Mouse (Mus musculus) liver, embryonic 12.5 days (tissue): ENCODE measurements around the gene Tshz2. TPM values are rescaled to one million over a fixed set of nuclear protein-coding genes. Genes with fewer than 3 reads are reported as not detected.
A peak's percentile ranks its signal among the peaks of the same experiment; 100 is the strongest.

Source experiments
- ATAC-seq: fragments of 200-750 bp; cut with Nextera tagmentation; 2 replicates; pipeline ENCODE4 v1.8.0; 2017; ENCODE audit warnings: moderate number of reproducible peaks, mild to moderate bottlenecking, moderate library complexity
- H3K27ac ChIP-seq: fragments of 300-500 bp; sonication (generic); 2 replicates; pipeline ENCODE4 v1.5.1; 2016; ENCODE audit warnings: mild to moderate bottlenecking
- H3K27me3 ChIP-seq: fragments of 300-500 bp; sonication (generic); replicated peaks from 2 replicates; pipeline ENCODE4 v1.6.1; 2016; ENCODE audit warnings: mild to moderate bottlenecking, moderate library complexity
- H3K36me3 ChIP-seq: fragments of 300-500 bp; sonication (generic); 2 replicates; pipeline ENCODE4 v1.6.1; 2016; ENCODE audit warnings: mild to moderate bottlenecking, moderate library complexity
- H3K4me1 ChIP-seq: fragments of 300-500 bp; sonication (generic); 2 replicates; pipeline ENCODE4 v1.6.1; 2016
- H3K4me2 ChIP-seq: fragments of 300-500 bp; sonication (generic); 2 replicates; pipeline ENCODE4 v1.6.1; 2016; ENCODE audit warnings: mild to moderate bottlenecking, moderate library complexity
- H3K4me3 ChIP-seq: fragments of 300-500 bp; sonication (generic); 2 replicates; pipeline ENCODE4 v1.5.1; 2016; ENCODE audit warnings: mild to moderate bottlenecking, moderate library complexity
- H3K9ac ChIP-seq: fragments of 300-500 bp; sonication (generic); 2 replicates; pipeline ENCODE4 v1.6.1; 2016; ENCODE audit warnings: mild to moderate bottlenecking, moderate library complexity
- H3K9me3 ChIP-seq: fragments of 300-500 bp; sonication (generic); replicated peaks from 2 replicates; pipeline ENCODE4 v1.6.1; 2016; ENCODE audit warnings: mild to moderate bottlenecking, moderate library complexity
- WGBS: fragments of 180-500 bp; shearing (Covaris S2); methylation state at CpG from one replicate; pipeline ENCODE4 v1.1.7; 2016; ENCODE audit not compliant: insufficient replicate concordance; 5-methylcytosine and 5-hydroxymethylcytosine counted together
- polyA plus RNA-seq: library from polyadenylated mRNA; unstranded; fragments of >200 nt; fragmentation: Nextera tagmentation; extraction: Ambion mirVana; gene quantifications from 2 replicates; pipeline ENCODE4 v1.2.1, GENCODE M21; 2016

The Tshz2 gene
- polyA plus RNA-seq, 1 experiment from 2014 or later = 2.9 TPM

DNA sequence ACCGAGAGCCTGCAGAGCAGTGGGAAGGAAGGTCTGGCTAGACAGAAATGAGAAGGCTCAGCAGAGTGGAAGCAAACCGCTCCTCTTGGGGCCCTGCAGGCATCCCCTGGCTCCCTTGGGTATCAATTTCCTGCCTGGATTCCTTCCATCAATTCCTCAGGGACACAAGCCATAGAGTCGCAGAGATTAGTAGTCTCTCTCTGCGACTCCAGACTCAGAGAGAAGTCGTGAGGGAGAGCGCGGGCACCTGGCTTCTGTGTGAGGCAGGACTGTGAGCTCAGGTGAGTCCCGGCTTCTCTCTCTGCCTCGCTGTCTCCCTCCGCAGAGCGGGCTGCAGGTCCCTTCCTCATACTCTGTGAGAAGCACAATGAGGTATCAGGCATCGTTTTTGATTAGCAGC, 363.2 kb downstream of the Tshz2 start:
- no peak overlapping the region for H3K9ac ChIP-seq
- peaks cover 13% of the 10 kb centered on the region; the same call in 1 of the 2 replicates for H3K27me3 ChIP-seq
- 0 out of 2 replicates have a peak overlapping the region, but pooled peaks have one; percentile 2 for H3K4me2 ChIP-seq
- H3K9me3 ChIP-seq = no peaks in the 10 kb centered on the region
- no peak overlapping the region for H3K4me3 ChIP-seq
- no peak overlapping the region for H3K27ac ChIP-seq
- WGBS = 39% methylated on average over 12 of the region's 12 CpGs
- ATAC-seq = no peak
- H3K4me1 ChIP-seq = peaks cover 3% of the 10 kb centered on the region; the same call in 1 of the 2 replicates
- H3K36me3 ChIP-seq = no peaks in the 10 kb centered on the region

DNA sequence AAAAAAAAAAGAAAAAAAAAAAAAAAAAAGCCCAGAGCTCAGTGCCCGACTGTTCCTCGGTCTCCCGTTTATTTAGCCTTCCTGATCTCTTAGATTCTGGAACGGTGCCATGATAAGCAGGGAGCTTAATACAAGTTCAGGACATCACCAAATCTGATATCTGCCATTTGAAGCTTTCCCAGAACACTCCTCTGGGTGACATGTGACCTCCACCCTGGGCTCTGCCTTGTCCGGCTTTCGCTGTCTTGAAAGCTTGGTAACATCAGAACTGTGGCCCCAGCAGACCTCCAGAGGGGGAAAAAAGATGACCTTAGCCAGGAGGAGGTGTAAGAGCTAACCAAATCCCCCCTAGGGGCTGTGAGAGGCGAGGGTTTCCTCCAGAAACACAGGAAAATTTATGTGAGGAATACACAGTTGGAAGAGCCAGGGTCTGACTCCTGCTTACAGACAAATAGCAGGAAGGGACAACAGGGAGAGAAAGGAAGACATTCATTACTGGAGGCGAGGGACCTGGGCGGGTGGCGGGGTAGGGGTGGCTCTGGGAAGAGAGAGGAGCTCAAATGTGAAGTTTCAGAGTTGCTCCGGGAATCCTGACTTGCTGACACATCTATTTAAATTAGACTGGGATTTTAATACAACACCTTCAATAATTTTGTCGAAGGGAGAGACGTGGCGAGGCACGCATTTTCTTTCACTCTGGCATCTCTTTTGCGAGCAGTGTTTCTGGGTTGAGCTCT, 363.9 kb downstream of the Tshz2 start:
- no peak overlapping the region for H3K4me3 ChIP-seq
- peaks cover 13% of the 10 kb centered on the region; the same call in 1 of the 2 replicates for H3K27me3 ChIP-seq
- H3K9me3 ChIP-seq = no peaks in the 10 kb centered on the region
- WGBS = 55% methylated on average over 16 of the region's 16 CpGs
- H3K4me2 ChIP-seq = no peak overlapping the region
- H3K9ac ChIP-seq = no peak overlapping the region
- ATAC-seq = no peak
- H3K27ac ChIP-seq = no peak overlapping the region
- peaks cover 3% of the 10 kb centered on the region; the same call in 1 of the 2 replicates for H3K4me1 ChIP-seq
- no peaks in the 10 kb centered on the region for H3K36me3 ChIP-seq

DNA sequence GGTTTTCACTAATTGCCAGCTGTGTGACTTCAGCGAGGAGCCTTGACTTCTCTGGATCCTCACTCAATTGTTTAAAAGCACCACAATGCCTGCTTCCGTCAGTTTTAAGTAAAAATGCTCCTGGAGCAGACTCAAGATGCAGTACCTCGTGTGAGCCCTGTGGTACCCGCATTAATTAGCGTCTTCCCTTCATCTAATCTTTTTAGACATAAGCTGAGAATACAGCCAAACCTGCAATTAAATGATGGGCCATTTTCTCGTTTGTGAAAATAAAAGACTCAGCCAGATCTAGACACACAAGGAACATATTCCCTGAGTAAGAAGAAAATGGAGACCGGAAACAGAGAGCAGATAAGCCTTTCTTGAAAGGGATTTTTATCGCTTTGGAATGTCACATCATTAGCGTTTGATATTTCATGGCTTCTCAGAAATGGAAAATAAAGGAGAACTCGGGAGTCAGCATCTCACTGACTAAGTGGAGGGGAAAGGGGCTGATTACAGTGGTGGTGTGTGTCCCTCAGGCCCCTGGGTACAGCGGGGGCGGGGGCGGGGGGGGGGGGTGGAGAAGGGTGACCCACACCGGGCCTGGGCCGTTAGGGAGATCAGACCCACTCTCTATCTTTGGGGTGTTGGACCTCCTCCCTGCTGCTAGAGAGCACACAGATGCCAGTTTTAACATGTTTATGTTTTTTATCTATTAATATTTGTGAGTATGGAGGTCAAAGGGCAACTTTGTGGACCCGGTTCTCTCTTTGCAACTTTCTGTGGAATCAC, 364.6 kb downstream of the Tshz2 start:
- no peak for ATAC-seq
- 61% methylated on average over 16 of the region's 16 CpGs for WGBS
- H3K27ac ChIP-seq = no peak overlapping the region
- no peak overlapping the region for H3K4me2 ChIP-seq
- H3K4me1 ChIP-seq = peaks cover 3% of the 10 kb centered on the region; the same call in 1 of the 2 replicates
- no peaks in the 10 kb centered on the region for H3K36me3 ChIP-seq
- peaks cover 13% of the 10 kb centered on the region; the same call in 1 of the 2 replicates for H3K27me3 ChIP-seq
- H3K9me3 ChIP-seq = no peaks in the 10 kb centered on the region
- no peak overlapping the region for H3K9ac ChIP-seq
- H3K4me3 ChIP-seq = no peak overlapping the region

DNA sequence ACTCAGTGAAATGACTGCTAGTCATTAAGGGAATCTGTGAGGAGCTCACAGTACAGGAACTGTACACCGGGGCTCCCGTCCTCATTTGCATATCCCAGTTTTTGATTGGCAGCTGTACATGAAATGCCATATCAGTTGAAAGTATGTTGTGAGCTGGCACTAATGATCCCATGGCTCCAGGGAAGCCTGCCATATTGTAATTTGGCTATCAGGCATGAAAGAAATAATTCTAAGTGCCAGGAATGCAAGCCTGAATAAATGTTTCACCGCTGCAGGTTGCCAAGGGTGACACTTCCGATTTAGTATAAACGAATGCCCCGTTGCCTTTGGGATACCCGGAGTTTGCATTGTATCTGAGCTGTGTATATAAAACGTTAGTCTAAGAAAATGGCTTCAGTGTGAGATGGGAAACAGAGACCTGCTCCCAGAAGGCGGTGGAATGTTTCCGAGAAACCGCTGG, 366.1 kb downstream of the Tshz2 start:
- ATAC-seq = no peak
- Histone ChIP-seq H3K27me3 (peaks cover 13% of the 10 kb centered on the region; the same call in 1 of the 2 replicates), H3K36me3 (no peaks in the 10 kb centered on the region), H3K4me3 (no peak overlapping the region), H3K9ac (no peak overlapping the region), H3K4me2 (no peak overlapping the region), H3K9me3 (no peaks in the 10 kb centered on the region), H3K4me1 (peaks cover 3% of the 10 kb centered on the region; the same call in 1 of the 2 replicates), H3K27ac (no peak overlapping the region)
- 70% methylated on average over 11 of the region's 11 CpGs for WGBS

DNA sequence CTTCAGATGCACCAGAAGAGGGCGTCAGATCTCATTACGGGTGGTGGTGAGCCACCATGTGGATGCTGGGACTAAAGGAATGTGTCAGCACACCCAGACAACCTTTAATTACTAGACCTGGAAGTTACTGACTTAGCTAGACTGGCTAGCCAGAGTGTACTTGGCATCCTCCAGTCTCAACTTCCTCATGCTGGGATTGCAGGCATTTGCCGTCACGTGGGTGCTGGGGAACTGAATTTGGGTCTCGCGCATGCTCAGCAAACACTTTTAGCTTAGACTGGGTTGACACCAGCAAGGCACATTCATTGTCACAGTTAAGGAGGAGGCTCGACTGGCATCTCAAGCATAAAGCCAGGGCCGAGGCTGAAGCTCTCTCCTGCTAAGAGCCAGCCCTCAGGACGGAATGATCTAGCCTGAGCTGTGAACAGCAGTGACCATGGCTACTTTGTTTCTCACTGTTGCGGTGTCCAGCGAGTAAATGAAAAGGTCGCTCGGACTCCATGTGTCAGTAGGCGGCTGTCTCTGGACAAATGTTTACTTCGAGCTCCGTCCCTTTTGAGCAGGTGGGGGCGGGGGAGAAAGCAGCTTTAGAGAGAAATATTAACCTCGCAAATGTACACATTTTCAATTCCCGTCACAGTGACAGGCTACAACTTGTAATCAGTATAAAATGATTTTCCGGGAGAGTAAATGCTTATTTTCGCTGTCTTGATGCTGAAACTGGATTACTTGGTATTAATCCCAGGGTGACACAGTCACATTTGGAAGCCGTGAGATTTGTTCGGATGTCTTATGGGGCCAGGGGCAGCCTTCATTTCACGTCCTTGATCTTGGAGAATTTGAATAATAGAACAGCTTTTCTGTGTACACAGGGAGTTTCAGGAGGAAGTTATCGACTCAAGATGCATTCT, 370.0 kb downstream of the Tshz2 start:
- H3K9ac ChIP-seq = no peak overlapping the region
- no peak overlapping the region for H3K27ac ChIP-seq
- H3K4me3 ChIP-seq = no peak overlapping the region

DNA sequence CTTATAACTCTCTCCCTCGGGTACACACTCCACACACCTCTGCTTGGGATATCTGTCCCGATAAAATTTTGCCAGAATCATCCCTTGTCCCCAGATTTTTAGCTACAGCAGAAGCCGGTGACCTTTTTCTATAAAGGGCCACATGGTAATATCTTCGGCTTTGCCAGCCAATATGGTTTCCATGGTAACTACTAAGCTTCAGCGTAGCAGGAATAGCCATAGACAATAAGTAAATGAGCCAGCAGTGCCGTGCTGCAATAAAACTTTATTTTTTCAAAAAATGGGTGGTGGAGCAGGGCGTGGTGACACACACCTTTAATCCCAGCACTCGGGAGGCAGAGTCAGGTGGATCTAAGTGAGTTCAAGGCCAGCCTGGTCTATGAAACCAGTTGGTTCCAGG, 370.9 kb downstream of the Tshz2 start:
- Histone ChIP-seq H3K9me3 (no peaks in the 10 kb centered on the region), H3K27me3 (no peaks in the 10 kb centered on the region), H3K36me3 (no peaks in the 10 kb centered on the region), H3K4me1 (no peaks in the 10 kb centered on the region), H3K4me2 (no peak overlapping the region), H3K27ac (no peak overlapping the region), H3K9ac (no peak overlapping the region), H3K4me3 (no peak overlapping the region)
- ATAC-seq = no peak
- 71% methylated on average over 8 of the region's 8 CpGs for whole genome bisulfite sequencing

More for the DNA sequence above, 370.0 kb downstream of the Tshz2 start:
- ATAC-seq = no peak; the same call in 1 of the 2 replicates
- Histone ChIP-seq H3K4me2 (no peak overlapping the region; the same call in 1 of the 2 replicates), H3K9me3 (no peaks in the 10 kb centered on the region), H3K4me1 (peaks cover 3% of the 10 kb centered on the region; the same call in 1 of the 2 replicates), H3K36me3 (no peaks in the 10 kb centered on the region), H3K27me3 (no peaks in the 10 kb centered on the region)
- WGBS = 60% methylated on average over 25 of the region's 25 CpGs

DNA sequence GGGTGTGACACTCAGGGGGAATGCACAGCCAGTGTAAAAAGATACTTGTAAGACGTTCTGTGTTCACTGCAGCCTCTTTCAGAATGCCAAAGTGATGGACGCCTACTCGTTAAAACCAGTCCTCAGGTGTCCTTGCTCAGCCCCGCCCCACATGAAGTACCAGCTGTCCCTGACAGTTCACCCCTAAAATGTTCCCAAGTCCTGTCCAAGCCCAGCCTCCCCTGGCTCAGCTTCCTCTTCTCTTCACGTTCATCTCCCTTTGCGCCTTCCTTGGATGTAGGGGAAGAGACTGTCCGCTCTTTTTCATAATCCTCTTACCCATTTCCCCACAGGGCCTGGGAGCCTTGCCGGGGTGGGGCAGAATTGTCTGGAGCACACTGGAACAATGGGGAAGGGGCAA, 374.0 kb downstream of the Tshz2 start:
- Histone ChIP-seq H3K4me1 (no peaks in the 10 kb centered on the region), H3K36me3 (no peaks in the 10 kb centered on the region), H3K27ac (no peak overlapping the region), H3K4me3 (no peak overlapping the region), H3K4me2 (no peak overlapping the region), H3K27me3 (no peaks in the 10 kb centered on the region), H3K9me3 (no peaks in the 10 kb centered on the region), H3K9ac (no peak overlapping the region)
- ATAC-seq = no peak
- 69% methylated on average over 8 of the region's 8 CpGs for WGBS

DNA sequence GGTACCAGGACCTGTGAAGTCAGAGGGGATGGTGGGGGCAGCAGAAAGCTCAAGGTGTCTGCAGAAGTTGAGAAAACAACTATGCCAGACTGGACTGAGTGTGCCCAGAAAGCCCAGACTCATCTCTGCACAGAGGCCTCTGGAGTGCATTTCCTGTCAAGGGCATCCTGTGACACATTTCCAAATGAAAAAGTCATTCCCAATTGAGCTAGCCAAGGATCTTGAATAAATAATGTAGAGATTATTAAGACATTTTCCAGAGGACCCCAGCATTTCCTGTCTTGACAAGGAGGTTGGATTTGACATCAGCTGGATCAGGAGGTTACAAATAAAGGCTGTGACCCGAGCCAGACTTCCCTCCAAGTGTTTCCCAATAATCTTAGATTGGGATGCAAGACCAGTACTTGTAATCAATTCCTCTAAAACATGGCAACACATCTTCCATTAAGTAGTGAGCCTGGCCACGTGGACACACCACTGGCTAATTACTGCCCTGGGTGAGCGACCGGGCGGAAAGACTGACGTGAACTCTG, 374.7 kb downstream of the Tshz2 start:
- no peaks in the 10 kb centered on the region for H3K27me3 ChIP-seq
- H3K36me3 ChIP-seq = no peaks in the 10 kb centered on the region
- H3K9me3 ChIP-seq = no peaks in the 10 kb centered on the region
- no peak for ATAC-seq
- H3K4me3 ChIP-seq = no peak overlapping the region
- WGBS = 77% methylated on average over 6 of the region's 6 CpGs
- no peak overlapping the region for H3K4me2 ChIP-seq
- H3K4me1 ChIP-seq = no peaks in the 10 kb centered on the region
- no peak overlapping the region for H3K9ac ChIP-seq
- no peak overlapping the region for H3K27ac ChIP-seq

DNA sequence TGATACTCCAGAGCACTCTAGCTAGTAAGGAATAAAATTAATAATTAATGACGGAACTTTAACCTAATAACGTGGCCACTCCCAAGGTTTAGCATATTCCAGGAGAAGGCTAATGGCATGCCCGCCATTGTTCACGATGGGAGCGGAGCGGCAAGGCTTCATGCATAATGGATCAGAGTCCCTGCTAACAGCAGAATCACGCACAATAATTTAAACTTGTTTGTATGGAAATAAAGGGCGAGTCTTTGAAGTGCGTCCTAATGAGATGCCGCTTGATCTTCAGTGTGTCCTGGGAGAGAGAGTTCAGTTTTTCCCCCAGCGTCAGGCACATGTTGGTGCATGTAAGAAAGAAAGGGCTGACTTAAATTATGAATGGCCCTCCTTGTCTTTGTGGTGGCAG, 376.9 kb downstream of the Tshz2 start:
- ATAC-seq = no peak
- H3K27me3 ChIP-seq = no peaks in the 10 kb centered on the region
- 63% methylated on average over 11 of the region's 11 CpGs for WGBS

DNA sequence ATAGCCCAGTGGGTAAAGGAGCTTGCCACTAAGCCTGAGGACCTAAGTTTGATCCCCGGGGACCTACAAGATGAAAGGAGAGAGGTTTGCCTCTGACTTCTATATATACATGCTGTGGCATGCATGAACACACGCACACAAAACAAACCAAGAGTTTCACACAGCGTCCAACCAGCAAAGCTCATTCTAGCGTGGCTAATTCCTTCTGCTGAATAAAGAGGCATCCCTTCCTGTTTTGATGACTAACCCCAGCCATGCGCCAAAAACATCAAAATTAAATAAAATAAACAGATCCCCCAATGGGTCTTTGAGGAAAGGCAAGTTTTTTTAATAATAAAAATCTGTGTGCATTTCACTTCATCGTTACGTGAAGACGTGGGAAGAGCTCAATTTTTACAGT, 379.0 kb downstream of the Tshz2 start:
- Histone ChIP-seq H3K4me1 (no peaks in the 10 kb centered on the region), H3K27me3 (no peaks in the 10 kb centered on the region), H3K4me3 (no peak overlapping the region), H3K9me3 (no peaks in the 10 kb centered on the region), H3K9ac (no peak overlapping the region), H3K27ac (no peak overlapping the region), H3K4me2 (no peak overlapping the region), H3K36me3 (no peaks in the 10 kb centered on the region)
- 67% methylated on average over 8 of the region's 8 CpGs for WGBS
- ATAC-seq = no peak

More for the DNA sequence above, 376.9 kb downstream of the Tshz2 start:
- H3K4me2 ChIP-seq = no peak overlapping the region
- H3K9ac ChIP-seq = no peak overlapping the region
- no peak overlapping the region for H3K27ac ChIP-seq
- no peaks in the 10 kb centered on the region for H3K36me3 ChIP-seq
- no peaks in the 10 kb centered on the region for H3K4me1 ChIP-seq
- no peak overlapping the region for H3K4me3 ChIP-seq
- no peaks in the 10 kb centered on the region for H3K9me3 ChIP-seq

DNA sequence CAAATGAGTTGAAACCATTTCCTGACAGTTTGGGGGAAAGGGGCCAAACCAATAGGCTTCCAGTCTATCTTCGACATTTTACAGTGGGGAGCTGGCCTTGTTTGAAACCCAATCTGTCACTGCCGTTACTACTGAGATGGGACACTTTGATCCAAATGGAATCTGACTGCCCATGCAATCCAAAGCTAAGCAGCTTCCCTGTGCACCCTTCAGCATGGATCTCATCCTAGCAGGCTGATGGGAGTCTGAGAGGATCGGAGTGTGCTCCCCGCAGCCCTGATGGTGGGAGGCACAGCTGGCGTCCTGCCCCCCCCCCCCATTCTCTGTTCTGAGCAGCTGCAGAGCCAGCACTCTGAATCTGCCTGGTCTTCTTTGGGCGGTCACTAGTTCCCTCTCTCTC, 384.5 kb downstream of the Tshz2 start:
- 49% methylated on average over 6 of the region's 6 CpGs for WGBS
- no peak overlapping the region for H3K27ac ChIP-seq
- no peak overlapping the region for H3K4me3 ChIP-seq
- no peak overlapping the region for H3K9ac ChIP-seq
- no peak overlapping the region for H3K4me2 ChIP-seq
- H3K9me3 ChIP-seq = no peaks in the 10 kb centered on the region
- no peaks in the 10 kb centered on the region for H3K27me3 ChIP-seq
- ATAC-seq = no peak
- H3K4me1 ChIP-seq = no peaks in the 10 kb centered on the region
- no peaks in the 10 kb centered on the region for H3K36me3 ChIP-seq
